Mouse (Mus musculus) thymus, adult 2 months (tissue): ENCODE data around the gene P3h2.

ENCODE experiments used
- CTCF ChIP-seq: fragments of 200-500 bp; IDR thresholded peaks from 2 replicates; pipeline ENCODE4 v1.5.1; 2012; ENCODE audit warnings: mild to moderate bottlenecking, control low read depth, low read length, moderate library complexity, borderline replicate concordance; ENCODE audit not compliant: control insufficient read depth, poor library complexity, insufficient read depth; ENCODE audit errors: extremely low read depth
- POLR2A ChIP-seq: fragments of 200-500 bp; IDR thresholded peaks from 2 replicates; pipeline ENCODE4 v1.6.1; 2012; ENCODE audit warnings: mild to moderate bottlenecking, low read length, control low read depth, moderate library complexity; ENCODE audit not compliant: control insufficient read depth, poor library complexity, insufficient read depth; ENCODE audit errors: extremely low read depth

DNA sequence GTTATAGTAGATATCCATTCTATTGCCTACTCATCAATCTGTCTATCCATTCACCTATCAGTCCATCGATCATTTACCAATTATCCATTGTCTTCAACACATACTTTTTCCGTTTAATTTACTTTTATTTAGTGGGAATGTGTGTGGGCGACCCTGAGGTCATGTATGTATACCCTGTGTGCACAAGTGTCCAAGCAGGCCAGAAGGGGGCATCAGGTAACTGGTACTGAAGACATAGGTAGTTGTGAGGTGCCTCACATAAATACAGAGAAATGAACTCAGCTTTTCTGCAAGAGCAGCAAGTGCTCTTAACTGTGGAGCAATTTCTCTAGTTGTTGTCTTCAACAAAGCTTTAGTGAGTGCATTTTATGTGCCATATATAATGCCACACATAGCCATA is 79.2 kb downstream of the P3h2 start:
- TF ChIP-seq CTCF (no peak), POLR2A (no peak)
